Mouse (Mus musculus) macrophage (primary cell): ENCODE data around the gene Skap1. TPM values are rescaled to one million over a fixed set of nuclear protein-coding genes. Genes with fewer than 3 reads are reported as not detected.
A peak's percentile ranks its signal among the peaks of the same experiment; 100 is the strongest.
"Not testable (repeated sequence)": the region's sequence is repeated elsewhere in the genome, so short reads cannot be mapped to it uniquely, and the experiment has no call there.

Experiments
- H3K27ac ChIP-seq: fragments of 350-480 bp; formaldehyde crosslinking; 2 replicates; pipeline ENCODE4 v1.9.0; 2021
- H3K36me3 ChIP-seq: fragments of 350-480 bp; formaldehyde crosslinking; 2 replicates; pipeline ENCODE4 v1.9.0; 2021; ENCODE audit errors: inconsistent target
- H3K4me3 ChIP-seq: fragments of 350-480 bp; formaldehyde crosslinking; 2 replicates; pipeline ENCODE4 v1.9.0; 2021; ENCODE audit errors: inconsistent target
- H3K79me2 ChIP-seq: fragments of 350-480 bp; formaldehyde crosslinking; 2 replicates; pipeline ENCODE4 v1.9.0; 2021; ENCODE audit errors: inconsistent target
- WGBS: methylation state at CpG from one replicate; pipeline ENCODE4 v1.1.7; 2026; ENCODE audit warnings: inconsistent platforms; ENCODE audit not compliant: missing documents; 5-methylcytosine and 5-hydroxymethylcytosine counted together
- polyA plus RNA-seq: library from polyadenylated mRNA; stranded (reverse); fragments of 250-400 nt; gene quantifications from 3 replicates; pipeline ENCODE4 v1.2.4, GENCODE M21; 2018; ENCODE audit warnings: inconsistent platforms

Gene Skap1
- polyA plus RNA-seq, 1 experiment from 2014 or later: 0.14 TPM

GRCm38 (mm10) chr11:96781425-96781824 lies 317.0 kb downstream of the Skap1 start:
- Histone ChIP-seq H3K36me3 (no peaks in the 10 kb centered on the region), H3K79me2 (peaks cover 9% of the 10 kb centered on the region), H3K4me3 (no peak overlapping the region), H3K27ac (no peak overlapping the region)
- 70% methylated on average over 2 of the region's 2 CpGs for WGBS

- 26% methylated on average over 7 of the region's 7 CpGs for whole genome bisulfite sequencing
- not testable (repeated sequence) for H3K36me3 ChIP-seq, H3K4me3 ChIP-seq, H3K27ac ChIP-seq, H3K79me2 ChIP-seq
These were observed 320.5 kb downstream of the Skap1 start for GRCm38 (mm10) chr11:96784847-96785246.

- H3K79me2 ChIP-seq: peaks cover 25% of the 10 kb centered on the region
- H3K36me3 ChIP-seq: no peaks in the 10 kb centered on the region
- no peak overlapping the region for H3K27ac ChIP-seq
- WGBS: 92% methylated on average over 9 of the region's 9 CpGs
- no peak overlapping the region for H3K4me3 ChIP-seq
These were observed 322.5 kb downstream of the Skap1 start for GRCm38 (mm10) chr11:96786731-96787450.

- Histone ChIP-seq H3K27ac (peak within 1 kb of the TSS; percentile 46), H3K36me3 (no peaks in the 10 kb centered on the region), H3K4me3 (peak within 1 kb of the TSS; percentile 85), H3K79me2 (peaks cover 48% of the 10 kb centered on the region)
- under 1% methylated on average over 91 of the region's 93 CpGs for WGBS
These were observed 324.7 kb downstream of the Skap1 start, which contains the start of gene Cbx1 for GRCm38 (mm10) chr11:96788871-96789795. Gene Cbx1, plus strand, starts transcription at chr11:96789127.

DNA sequence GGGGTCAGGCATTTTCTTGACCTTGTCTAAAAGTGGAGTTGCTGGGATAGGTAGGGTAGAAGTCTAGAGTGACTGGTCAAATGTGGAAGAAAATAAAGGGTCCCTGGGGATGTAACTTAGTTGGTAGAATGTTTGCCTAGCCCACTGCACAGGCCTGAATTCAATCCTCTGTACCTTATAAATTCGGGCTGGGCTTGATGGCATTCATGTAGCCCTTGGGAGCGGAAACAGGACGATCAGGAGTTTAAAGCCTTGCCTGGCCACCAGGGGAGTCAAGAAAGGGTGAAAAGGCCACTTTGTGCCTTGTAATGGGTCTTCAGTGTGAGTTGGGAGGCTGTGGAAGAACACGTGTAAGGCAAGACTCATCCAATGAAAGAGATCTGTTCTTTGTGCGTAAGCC lies 325.6 kb downstream of the Skap1 start:
- WGBS: 15% methylated on average over 5 of the region's 5 CpGs
- peak overlapping the region; percentile 85 for H3K4me3 ChIP-seq
- H3K27ac ChIP-seq: peak overlapping the region; percentile 38
- H3K79me2 ChIP-seq: peaks cover 56% of the 10 kb centered on the region
- no peaks in the 10 kb centered on the region for H3K36me3 ChIP-seq

DNA sequence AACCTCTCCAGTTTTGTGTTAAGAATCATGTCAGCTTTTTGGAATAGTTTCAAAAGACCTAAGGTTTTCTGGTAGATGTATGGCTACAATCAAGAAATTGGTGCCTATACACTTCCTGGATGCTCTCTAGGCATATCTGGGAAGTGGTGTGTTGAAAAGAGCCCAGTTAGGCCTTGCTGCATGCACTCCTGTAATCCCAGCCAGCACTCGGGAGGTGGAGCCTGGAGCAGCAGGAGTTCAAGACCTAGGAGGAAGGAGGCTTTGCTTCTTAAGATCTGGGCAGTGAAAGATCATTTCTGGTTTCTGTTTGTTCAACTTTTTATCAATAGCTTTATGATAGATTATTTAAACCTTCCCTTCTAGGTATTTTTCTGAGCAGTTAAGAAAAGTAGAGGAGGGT lies 326.3 kb downstream of the Skap1 start:
- Histone ChIP-seq H3K27ac (no peak overlapping the region), H3K36me3 (no peaks in the 10 kb centered on the region), H3K4me3 (peak overlapping the region; percentile 85; the same call in 1 of the 2 replicates), H3K79me2 (peaks cover 63% of the 10 kb centered on the region)
- WGBS: 44% methylated on average over 1 of the region's 1 CpGs

- WGBS: 87% methylated on average over 13 of the region's 13 CpGs
These were observed 331.1 kb downstream of the Skap1 start for GRCm38 (mm10) chr11:96795491-96795890.

DNA sequence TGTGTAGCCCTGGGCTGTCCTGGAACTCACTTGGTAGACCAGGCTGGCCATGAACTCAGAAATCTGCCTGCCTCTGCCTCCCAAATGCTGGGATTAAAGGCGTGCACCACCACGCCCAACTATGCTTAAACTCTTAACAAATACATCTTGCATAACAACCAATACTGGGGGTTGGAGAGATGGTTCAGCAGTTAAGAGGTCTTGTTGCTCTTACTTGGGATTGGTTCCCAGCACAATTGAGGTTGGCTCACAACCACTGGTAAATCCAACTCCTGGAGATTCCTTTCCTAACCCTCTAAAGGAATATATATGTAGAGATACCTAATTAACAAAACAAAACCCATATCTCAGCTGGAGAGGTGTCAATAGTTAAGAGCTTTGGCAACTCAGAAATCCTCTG lies 331.7 kb downstream of the Skap1 start:
- H3K27ac ChIP-seq: no peak overlapping the region
- H3K4me3 ChIP-seq: no peak overlapping the region
- H3K36me3 ChIP-seq: peaks cover 7% of the 10 kb centered on the region
- 81% methylated on average over 2 of the region's 2 CpGs for WGBS
- peaks cover 100% of the 10 kb centered on the region for H3K79me2 ChIP-seq

More at GRCm38 (mm10) chr11:96795491-96795890, 331.1 kb downstream of the Skap1 start:
- Histone ChIP-seq H3K27ac (no peak overlapping the region), H3K4me3 (no peak overlapping the region), H3K36me3 (peaks cover 1% of the 10 kb centered on the region; the same call in 1 of the 2 replicates), H3K79me2 (peaks cover 100% of the 10 kb centered on the region)

DNA sequence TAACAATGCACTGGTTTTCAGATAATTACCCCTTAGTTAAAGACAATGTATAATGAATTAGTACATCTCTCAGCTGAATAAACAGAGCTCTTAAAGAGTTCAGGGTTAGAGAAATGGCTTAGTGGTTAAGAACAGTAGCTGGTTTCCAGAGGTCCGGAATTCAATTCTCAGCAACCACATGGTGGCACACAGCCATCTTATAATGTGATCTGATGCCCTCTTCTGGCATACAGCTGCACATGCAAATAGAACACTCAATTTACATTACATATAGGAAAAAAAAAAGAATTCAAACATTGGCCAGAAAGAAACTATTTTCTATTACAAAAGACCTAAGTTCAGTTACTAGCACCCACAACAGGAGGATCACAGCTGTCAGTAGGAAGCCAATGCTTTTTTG lies 332.2 kb downstream of the Skap1 start:
- H3K4me3 ChIP-seq: no peak overlapping the region
- no peak overlapping the region for H3K27ac ChIP-seq
- peaks cover 95% of the 10 kb centered on the region for H3K79me2 ChIP-seq
- H3K36me3 ChIP-seq: peaks cover 12% of the 10 kb centered on the region
- 21% methylated on average over 1 of the region's 1 CpGs for WGBS

- 88% methylated on average over 2 of the region's 2 CpGs for WGBS
- Histone ChIP-seq H3K27ac (no peak overlapping the region), H3K36me3 (peaks cover 39% of the 10 kb centered on the region), H3K79me2 (peaks cover 66% of the 10 kb centered on the region), H3K4me3 (no peak overlapping the region)
These were observed 335.1 kb downstream of the Skap1 start for GRCm38 (mm10) chr11:96799511-96799910.

GRCm38 (mm10) chr11:96805606-96806005 lies 341.2 kb downstream of the Skap1 start:
- 100% methylated on average over 4 of the region's 5 CpGs for WGBS
- no peak overlapping the region for H3K27ac ChIP-seq
- H3K4me3 ChIP-seq: no peak overlapping the region
- peaks cover 5% of the 10 kb centered on the region for H3K79me2 ChIP-seq
- H3K36me3 ChIP-seq: peaks cover 62% of the 10 kb centered on the region

- peaks cover 50% of the 10 kb centered on the region for H3K36me3 ChIP-seq
- H3K4me3 ChIP-seq: no peak overlapping the region
- H3K79me2 ChIP-seq: no peaks in the 10 kb centered on the region
- WGBS: 83% methylated on average over 1 of the region's 1 CpGs
- no peak overlapping the region for H3K27ac ChIP-seq
These were observed 343.7 kb downstream of the Skap1 start for GRCm38 (mm10) chr11:96808066-96808465.
